Mouse (Mus musculus) G1E (cell line): ENCODE data around the gene Txndc17. TPM values are rescaled to one million over a fixed set of nuclear protein-coding genes. Genes with fewer than 3 reads are reported as not detected.
A peak's percentile ranks its signal among the peaks of the same experiment; 100 is the strongest.

Source experiments
- ATAC-seq: 2 replicates; pipeline ENCODE4 v1.8.0; 2016; ENCODE audit warnings: mild to moderate bottlenecking; ENCODE audit not compliant: insufficient number of reproducible peaks, poor library complexity, low FRiP score, severe bottlenecking; ENCODE audit errors: extremely low read depth
- DNase-seq: peaks from one replicate; pipeline ENCODE4 v3.0.0; 2012; ENCODE audit warnings: low spot score
- H3K27me3 ChIP-seq: 2 replicates; pipeline ENCODE4 v1.6.1; 2012; ENCODE audit warnings: mild to moderate bottlenecking, low read length, inconsistent platforms; ENCODE audit not compliant: insufficient read depth
- H3K36me3 ChIP-seq: replicated peaks from 2 replicates; pipeline ENCODE3; 2012; ENCODE audit warnings: mild to moderate bottlenecking, inconsistent platforms
- H3K4me1 ChIP-seq: 2 replicates; pipeline ENCODE4 v1.6.1; 2012; ENCODE audit warnings: low read depth, low read length, inconsistent platforms, mixed read lengths; ENCODE audit not compliant: insufficient read depth
- H3K4me3 ChIP-seq: 2 replicates; pipeline ENCODE4 v1.5.1; 2012; ENCODE audit warnings: low read depth, mild to moderate bottlenecking, inconsistent platforms, low read length, moderate library complexity, mixed read lengths
- H3K9me3 ChIP-seq: replicated peaks from 2 replicates; pipeline ENCODE4 v1.6.1; 2012; ENCODE audit warnings: inconsistent platforms
- CTCF ChIP-seq: IDR thresholded peaks from 2 replicates; pipeline ENCODE4 v1.5.1; 2012; ENCODE audit warnings: low read depth, low read length, inconsistent platforms, mixed read lengths
- GATA1 ChIP-seq: IDR thresholded peaks from 2 replicates; pipeline ENCODE4 v1.6.1; 2012; ENCODE audit warnings: borderline replicate concordance, low read length, inconsistent platforms, mixed read lengths
- GATA2 ChIP-seq: IDR thresholded peaks from 2 replicates; pipeline ENCODE4 v1.6.1; 2012; ENCODE audit warnings: low read depth, low read length, inconsistent platforms, borderline replicate concordance
- POLR2AphosphoS5 ChIP-seq: IDR thresholded peaks from 2 replicates; pipeline ENCODE4 v1.6.1; 2012; ENCODE audit warnings: low read depth, low read length, inconsistent platforms; ENCODE audit not compliant: insufficient replicate concordance
- TAL1 ChIP-seq: conservative IDR thresholded peaks from 2 replicates; pipeline ENCODE4 v1.6.1; 2012; ENCODE audit warnings: low read depth, low read length, inconsistent platforms, mixed read lengths
- polyA plus RNA-seq: library from polyadenylated mRNA; stranded (reverse); fragments of >175 nt; gene quantifications from 2 replicates; pipeline ENCODE4 v1.2.3, GENCODE M21; 2012
- total RNA-seq, 2 experiments: library from RNA; stranded (forward) in 1 of 2; stranded (reverse) in 1 of 2; fragments of 200-1000 nt in 1 of 2; fragments of >200 nt in 1 of 2; fragmentation: Nextera tagmentation in 1 of 2; gene quantifications; 2 replicates each; pipeline ENCODE4 v1.2.3; 2014 to 2017

Txndc17 gene
- total and polyA plus RNA-seq, 3 experiments = 31.0 to 112 (median 60.2) TPM

GRCm38 (mm10) chr11:72217116-72217515 lies 9.8 kb downstream of the Txndc17 start:
- peaks cover 25% of the 10 kb centered on the region for H3K4me1 ChIP-seq
- H3K9me3 ChIP-seq = no peaks in the 10 kb centered on the region
- H3K36me3 ChIP-seq = peaks cover 12% of the 10 kb centered on the region
- DNase-seq (no peak), ATAC-seq (no peak)
- H3K27me3 ChIP-seq = no peaks in the 10 kb centered on the region
- no peak for TF ChIP-seq GATA2
- no peak for TF ChIP-seq TAL1
- TF ChIP-seq GATA1 = no peak
- no peak for TF ChIP-seq CTCF
- no peak for TF ChIP-seq POLR2AphosphoS5
- no peak overlapping the region for H3K4me3 ChIP-seq

DNA sequence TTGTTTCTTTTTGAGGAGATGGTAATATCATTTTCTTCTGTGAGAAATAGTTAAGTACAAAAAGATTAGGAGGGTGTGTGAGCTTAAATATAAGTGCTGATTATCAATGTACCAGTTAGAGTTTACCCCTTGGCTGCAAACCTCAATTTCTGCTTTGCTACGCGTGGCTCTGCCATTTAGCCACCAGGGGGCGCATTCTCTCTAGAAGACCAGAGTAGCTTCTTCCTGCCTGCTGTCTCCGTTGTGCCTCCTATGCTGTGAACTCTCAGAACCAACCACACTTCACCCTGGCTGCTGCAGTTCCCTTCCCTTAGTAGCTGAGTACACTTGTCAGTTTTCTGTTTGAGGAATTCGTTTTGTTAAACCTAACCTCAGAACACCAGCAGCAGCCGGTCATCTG lies 13.9 kb downstream of the Txndc17 start:
- DNase-seq = peak; percentile 23

DNA sequence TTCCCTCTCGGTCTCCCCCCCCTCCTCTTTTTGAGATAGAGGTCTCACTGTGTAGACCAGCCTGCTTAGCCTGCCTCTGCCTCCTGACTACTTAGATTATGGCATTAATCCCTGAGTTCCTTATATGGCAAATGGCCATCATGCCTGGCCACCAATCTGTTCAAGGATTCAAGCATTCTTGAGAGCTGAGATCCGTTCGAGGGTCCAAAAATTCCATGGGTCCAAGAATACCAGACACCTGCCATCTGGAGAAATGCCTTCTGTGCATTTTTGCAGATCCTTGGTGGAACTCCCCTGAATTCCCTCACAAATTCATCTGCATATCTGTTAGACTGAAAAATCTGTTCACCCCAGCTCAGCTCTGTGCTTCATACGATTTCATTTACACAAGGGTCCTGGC lies 16.1 kb downstream of the Txndc17 start:
- peaks cover 7% of the 10 kb centered on the region; the same call in 1 of the 2 replicates for H3K4me1 ChIP-seq
- TF ChIP-seq GATA2 (no peak), POLR2AphosphoS5 (no peak), TAL1 (no peak), CTCF (no peak)
- no peaks in the 10 kb centered on the region for H3K9me3 ChIP-seq
- peaks cover 21% of the 10 kb centered on the region for H3K27me3 ChIP-seq
- no peak for ATAC-seq
- H3K4me3 ChIP-seq = no peak overlapping the region
- DNase-seq = no peak
- H3K36me3 ChIP-seq = no peaks in the 10 kb centered on the region

More for the DNA sequence above, 13.9 kb downstream of the Txndc17 start:
- peak; percentile 40; the same call in 1 of the 2 replicates for ATAC-seq
- no peaks in the 10 kb centered on the region for H3K9me3 ChIP-seq
- peaks cover 9% of the 10 kb centered on the region for H3K27me3 ChIP-seq
- TF ChIP-seq GATA1 (no peak), CTCF (peak; percentile 91), POLR2AphosphoS5 (no peak)
- peaks cover 14% of the 10 kb centered on the region for H3K4me1 ChIP-seq
- H3K4me3 ChIP-seq = no peak overlapping the region
- no peaks in the 10 kb centered on the region for H3K36me3 ChIP-seq

- Histone ChIP-seq H3K4me3 (no peak overlapping the region), H3K4me1 (peaks cover 7% of the 10 kb centered on the region; the same call in 1 of the 2 replicates), H3K27me3 (peaks cover 28% of the 10 kb centered on the region), H3K9me3 (no peaks in the 10 kb centered on the region), H3K36me3 (no peaks in the 10 kb centered on the region)
- TF ChIP-seq GATA1 = no peak
- no peak for TF ChIP-seq TAL1
- TF ChIP-seq POLR2AphosphoS5 = no peak
- TF ChIP-seq CTCF = peak; percentile 68; the same call in 1 of the 2 replicates
- peak; percentile 38 for DNase-seq
- 0 out of 2 replicates have a peak, but pooled peaks have one; percentile 34 for ATAC-seq
Observed at GRCm38 (mm10) chr11:72224865-72225264, 17.5 kb downstream of the Txndc17 start.

- ATAC-seq (no peak), DNase-seq (no peak)
- Histone ChIP-seq H3K4me3 (no peak overlapping the region), H3K4me1 (peaks cover 7% of the 10 kb centered on the region; the same call in 1 of the 2 replicates), H3K36me3 (no peaks in the 10 kb centered on the region), H3K27me3 (peaks cover 40% of the 10 kb centered on the region), H3K9me3 (no peaks in the 10 kb centered on the region)
- TF ChIP-seq TAL1 (no peak), GATA1 (no peak), CTCF (no peak), POLR2AphosphoS5 (no peak), GATA2 (no peak)
Observed at GRCm38 (mm10) chr11:72226020-72226791, 18.9 kb downstream of the Txndc17 start.

DNA sequence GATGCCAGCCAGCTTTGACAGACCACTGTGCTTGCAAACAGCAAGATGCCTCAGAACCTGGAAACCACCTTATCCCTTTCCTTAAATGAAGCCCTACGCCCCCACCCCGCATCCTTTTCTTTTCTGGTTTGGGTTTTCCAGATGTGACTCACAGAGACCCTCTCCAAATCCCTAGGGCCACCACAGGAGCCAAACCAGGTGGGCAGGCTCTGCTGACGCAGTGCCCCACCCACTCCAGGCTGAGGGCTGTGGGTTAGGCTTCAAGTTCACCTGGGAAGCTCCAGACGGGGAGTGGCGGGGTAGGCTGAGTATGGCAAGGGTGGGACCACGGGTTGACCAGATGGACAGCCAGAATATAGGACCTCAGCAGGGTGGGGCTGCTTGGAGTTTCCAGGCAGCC lies 19.6 kb downstream of the Txndc17 start:
- peaks cover 4% of the 10 kb centered on the region; the same call in 1 of the 2 replicates for H3K4me1 ChIP-seq
- no peaks in the 10 kb centered on the region for H3K9me3 ChIP-seq
- TF ChIP-seq CTCF (no peak), POLR2AphosphoS5 (no peak), TAL1 (no peak), GATA1 (no peak), GATA2 (no peak)

GRCm38 (mm10) chr11:72228513-72228912 lies 21.2 kb downstream of the Txndc17 start:
- ATAC-seq (no peak), DNase-seq (no peak)
- H3K4me3 ChIP-seq = no peak overlapping the region
- H3K9me3 ChIP-seq = no peaks in the 10 kb centered on the region
- H3K4me1 ChIP-seq = peaks cover 4% of the 10 kb centered on the region; the same call in 1 of the 2 replicates
- peaks cover 53% of the 10 kb centered on the region for H3K27me3 ChIP-seq
- no peak for TF ChIP-seq TAL1
- H3K36me3 ChIP-seq = no peaks in the 10 kb centered on the region

More for the DNA sequence above, 19.6 kb downstream of the Txndc17 start:
- ATAC-seq (no peak), DNase-seq (no peak)
- peaks cover 47% of the 10 kb centered on the region for H3K27me3 ChIP-seq
- H3K36me3 ChIP-seq = no peaks in the 10 kb centered on the region
- no peak overlapping the region for H3K4me3 ChIP-seq
